Mouse (Mus musculus) kidney, postnatal 0 days (tissue): ENCODE data around the gene Slit3. TPM values are rescaled to one million over a fixed set of nuclear protein-coding genes. Genes with fewer than 3 reads are reported as not detected.
A peak's percentile ranks its signal among the peaks of the same experiment; 100 is the strongest.

ENCODE experiments used
- ATAC-seq: fragments of 200-750 bp; cut with Nextera tagmentation; replicated peaks from 2 replicates; pipeline ENCODE4 v1.8.0; 2017; ENCODE audit warnings: low read depth, moderate number of reproducible peaks, moderate TSS enrichment, moderate library complexity; ENCODE audit not compliant: low FRiP score
- DNase-seq: peaks from one replicate; pipeline ENCODE4 v3.0.0-alpha.2; 2016; ENCODE audit warnings: low spot score
- H3K27ac ChIP-seq: fragments of 300-500 bp; sonication (generic); 2 replicates; pipeline ENCODE4 v1.5.1; 2014; ENCODE audit warnings: mild to moderate bottlenecking
- H3K27me3 ChIP-seq: fragments of 300-500 bp; sonication (generic); 2 replicates; pipeline ENCODE4 v1.6.1; 2014; ENCODE audit warnings: low read length, mixed read lengths; ENCODE audit not compliant: insufficient read depth
- H3K36me3 ChIP-seq: fragments of 300-500 bp; sonication (generic); 2 replicates; pipeline ENCODE4 v1.6.1; 2014; ENCODE audit warnings: low read length, mixed read lengths; ENCODE audit not compliant: insufficient read depth
- H3K4me1 ChIP-seq: fragments of 300-500 bp; sonication (generic); replicated peaks from 2 replicates; pipeline ENCODE4 v1.6.1; 2014; ENCODE audit warnings: antibody characterized with exemption, low read length, mixed read lengths; ENCODE audit not compliant: insufficient read depth
- H3K4me2 ChIP-seq: fragments of 300-500 bp; sonication (generic); 2 replicates; pipeline ENCODE4 v1.6.1; 2014; ENCODE audit warnings: mild to moderate bottlenecking, low read length, moderate library complexity, mixed read lengths
- H3K4me3 ChIP-seq: fragments of 300-500 bp; sonication (generic); replicated peaks from 2 replicates; pipeline ENCODE4 v1.5.1; 2014; ENCODE audit warnings: low read depth, low read length
- H3K9ac ChIP-seq: fragments of 300-500 bp; sonication (generic); 2 replicates; pipeline ENCODE4 v1.6.1; 2014; ENCODE audit warnings: low read depth, low read length
- H3K9me3 ChIP-seq: fragments of 300-500 bp; sonication (generic); replicated peaks from 2 replicates; pipeline ENCODE4 v1.6.1; 2016; ENCODE audit warnings: low read length, inconsistent platforms, mixed read lengths
- CTCF ChIP-seq: IDR thresholded peaks from 2 replicates; pipeline ENCODE4 v1.5.1; 2016; ENCODE audit warnings: antibody characterized with exemption, low read depth, mild to moderate bottlenecking, moderate library complexity
- WGBS: fragments of 180-500 bp; shearing (Covaris S2); extraction: QIAGEN DNeasy Blood & Tissue Kit; methylation state at CpG from one replicate; pipeline ENCODE4 v1.1.7; 2014; 5-methylcytosine and 5-hydroxymethylcytosine counted together
- polyA plus RNA-seq: library from polyadenylated mRNA; unstranded; fragments of >200 nt; fragmentation: Nextera tagmentation; extraction: Ambion mirVana; gene quantifications from 2 replicates; pipeline ENCODE4 v1.2.1, GENCODE M21; 2015

Gene Slit3
- polyA plus RNA-seq, 1 experiment from 2014 or later, result 6.6 TPM

GRCm38 (mm10) chr11:35660967-35661366 is 539.9 kb downstream of the Slit3 start:
- ATAC-seq (no peak), DNase-seq (no peak)
- Histone ChIP-seq H3K27ac (no peak overlapping the region), H3K4me1 (no peaks in the 10 kb centered on the region), H3K36me3 (no peaks in the 10 kb centered on the region), H3K9me3 (no peaks in the 10 kb centered on the region), H3K4me3 (no peak overlapping the region), H3K27me3 (no peaks in the 10 kb centered on the region), H3K4me2 (no peak overlapping the region), H3K9ac (no peak overlapping the region)
- WGBS, result 89% methylated on average over 4 of the region's 4 CpGs
- no peak for TF ChIP-seq CTCF

- Histone ChIP-seq H3K9me3 (no peaks in the 10 kb centered on the region), H3K27ac (no peak overlapping the region), H3K4me3 (no peak overlapping the region), H3K4me2 (no peak overlapping the region), H3K27me3 (no peaks in the 10 kb centered on the region), H3K9ac (no peak overlapping the region), H3K36me3 (no peaks in the 10 kb centered on the region), H3K4me1 (no peaks in the 10 kb centered on the region)
- no peak for TF ChIP-seq CTCF
- WGBS, result 80% methylated on average over 3 of the region's 3 CpGs
- ATAC-seq (no peak), DNase-seq (no peak)
Observed at GRCm38 (mm10) chr11:35662945-35663344, 541.9 kb downstream of the Slit3 start.

DNA sequence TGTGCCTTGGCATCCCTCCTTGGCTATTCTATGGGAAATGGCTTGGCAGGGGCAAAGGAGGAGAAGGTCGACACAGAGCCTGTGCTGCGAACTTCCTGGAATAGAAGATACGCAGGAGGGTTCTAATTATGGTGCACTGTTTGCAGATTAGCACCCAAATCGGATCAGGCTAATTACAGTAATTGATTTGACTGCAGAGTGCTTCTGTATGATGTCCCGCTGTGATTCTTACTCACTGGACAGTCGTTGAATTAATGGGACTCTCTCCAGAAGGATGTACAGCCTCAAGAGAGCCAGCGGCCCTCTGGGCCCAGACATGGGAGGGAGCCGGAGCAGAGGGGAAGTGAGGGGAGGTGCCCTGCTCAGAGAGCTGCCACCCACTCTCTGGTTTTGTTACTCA is 542.6 kb downstream of the Slit3 start:
- Histone ChIP-seq H3K9ac (no peak overlapping the region), H3K9me3 (no peaks in the 10 kb centered on the region), H3K4me1 (no peaks in the 10 kb centered on the region), H3K4me3 (no peak overlapping the region), H3K4me2 (no peak overlapping the region), H3K27me3 (no peaks in the 10 kb centered on the region), H3K36me3 (no peaks in the 10 kb centered on the region), H3K27ac (no peak overlapping the region)
- no peak for TF ChIP-seq CTCF
- DNase-seq, result no peak
- 68% methylated on average over 8 of the region's 8 CpGs for WGBS
- ATAC-seq, result no peak

- DNase-seq (peak; percentile 70), ATAC-seq (no peak; the same call in 1 of the 2 replicates)
- H3K36me3 ChIP-seq, result no peaks in the 10 kb centered on the region
- no peak overlapping the region for H3K4me3 ChIP-seq
- H3K27ac ChIP-seq, result no peak overlapping the region
- 49% methylated on average over 5 of the region's 5 CpGs for WGBS
- H3K9me3 ChIP-seq, result no peaks in the 10 kb centered on the region
- H3K9ac ChIP-seq, result no peak overlapping the region
- H3K4me1 ChIP-seq, result no peaks in the 10 kb centered on the region
- no peak overlapping the region for H3K4me2 ChIP-seq
- H3K27me3 ChIP-seq, result no peaks in the 10 kb centered on the region
- peak; percentile 84 for TF ChIP-seq CTCF
Observed at GRCm38 (mm10) chr11:35664991-35665390, 544.0 kb downstream of the Slit3 start.

DNA sequence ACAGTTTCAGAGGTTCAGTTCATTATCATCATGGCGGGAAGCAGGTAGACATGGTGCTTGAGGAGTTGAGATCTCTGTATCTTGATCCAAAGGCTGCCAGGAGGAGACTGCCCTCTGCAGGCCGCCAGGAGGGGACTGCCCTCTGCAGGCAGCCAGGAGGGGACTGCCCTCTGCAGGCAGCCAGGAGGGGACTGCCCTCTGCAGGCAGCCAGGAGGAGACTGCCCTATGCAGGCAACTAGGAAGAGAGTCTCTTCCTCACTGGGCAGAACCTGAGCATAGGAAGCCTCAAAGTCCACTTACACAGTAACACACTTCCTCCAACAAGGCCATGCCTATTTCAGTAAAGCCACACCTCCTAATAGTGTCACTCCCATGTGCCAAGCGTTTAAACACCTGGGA is 546.4 kb downstream of the Slit3 start:
- H3K27ac ChIP-seq, result no peak overlapping the region
- H3K4me2 ChIP-seq, result no peak overlapping the region
- no peaks in the 10 kb centered on the region for H3K9me3 ChIP-seq
- DNase-seq, result peak; percentile 26
- no peaks in the 10 kb centered on the region for H3K27me3 ChIP-seq
- no peaks in the 10 kb centered on the region for H3K4me1 ChIP-seq
- peak; percentile 79 for TF ChIP-seq CTCF
- H3K4me3 ChIP-seq, result no peak overlapping the region
- H3K36me3 ChIP-seq, result no peaks in the 10 kb centered on the region
- 52% methylated on average over 3 of the region's 3 CpGs for WGBS
- H3K9ac ChIP-seq, result no peak overlapping the region
- no peak; the same call in 1 of the 2 replicates for ATAC-seq

DNA sequence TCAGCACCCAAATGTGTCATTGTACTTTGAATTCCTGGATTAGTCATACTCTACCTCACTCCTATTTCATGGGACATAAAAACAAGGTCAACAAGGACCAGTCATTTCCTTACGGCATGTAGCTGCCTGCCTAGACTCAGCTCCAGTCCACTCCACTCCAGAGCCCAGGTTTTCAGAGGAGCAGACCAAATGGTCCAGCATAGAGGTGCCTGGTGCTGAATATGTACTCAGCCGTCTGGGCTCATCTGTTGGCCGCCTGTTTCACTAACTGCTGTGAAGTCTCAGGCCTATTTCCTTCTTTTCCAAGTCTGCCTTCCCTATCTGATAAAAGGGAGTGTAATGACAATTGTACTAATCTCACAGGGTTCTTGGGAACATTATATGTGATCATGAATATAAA is 547.1 kb downstream of the Slit3 start:
- Histone ChIP-seq H3K27ac (no peak overlapping the region), H3K27me3 (no peaks in the 10 kb centered on the region), H3K4me3 (no peak overlapping the region), H3K9me3 (no peaks in the 10 kb centered on the region), H3K4me2 (no peak overlapping the region), H3K4me1 (peaks cover 2% of the 10 kb centered on the region; the same call in 1 of the 2 replicates), H3K36me3 (no peaks in the 10 kb centered on the region), H3K9ac (no peak overlapping the region)
- WGBS, result 32% methylated on average over 3 of the region's 3 CpGs
- DNase-seq, result peak; percentile 23
- TF ChIP-seq CTCF, result no peak
- ATAC-seq, result no peak

DNA sequence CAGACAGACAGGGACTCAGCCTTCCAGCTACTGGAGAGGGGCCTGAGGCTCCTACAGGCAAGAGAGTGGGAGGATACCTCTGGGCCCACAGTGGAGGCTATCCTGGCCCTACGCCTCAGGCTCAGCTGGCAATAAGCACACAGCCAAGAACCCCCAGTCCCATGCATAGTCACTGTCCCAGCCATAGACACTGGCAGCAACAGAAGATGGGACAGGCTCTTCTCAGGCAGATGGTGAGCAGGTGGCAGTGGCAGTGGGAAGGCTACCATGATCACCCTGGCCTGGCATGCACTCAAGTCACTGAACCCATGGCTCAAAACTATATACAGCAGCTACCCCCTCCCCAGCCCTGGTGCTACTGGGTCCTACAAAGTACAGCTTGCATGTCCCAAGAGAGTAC is 547.7 kb downstream of the Slit3 start:
- TF ChIP-seq CTCF, result no peak
- no peaks in the 10 kb centered on the region for H3K9me3 ChIP-seq
- WGBS, result 55% methylated on average over 1 of the region's 1 CpGs

More for the DNA sequence above, 547.7 kb downstream of the Slit3 start:
- H3K4me3 ChIP-seq, result no peak overlapping the region
- peaks cover 3% of the 10 kb centered on the region; the same call in 1 of the 2 replicates for H3K4me1 ChIP-seq
- H3K36me3 ChIP-seq, result no peaks in the 10 kb centered on the region
- no peak overlapping the region for H3K9ac ChIP-seq
- no peaks in the 10 kb centered on the region for H3K27me3 ChIP-seq
- DNase-seq, result no peak
- no peak overlapping the region for H3K27ac ChIP-seq
- H3K4me2 ChIP-seq, result no peak overlapping the region
- no peak for ATAC-seq
